Mouse (Mus musculus): ENCODE measurements at regions not wholly inside any gene's neighbourhood (a gene's known extent, or its start where the extent isn't known, plus 50 kb on each side); places are given as distances from the start of the nearest gene placed in this dataset.

DNA sequence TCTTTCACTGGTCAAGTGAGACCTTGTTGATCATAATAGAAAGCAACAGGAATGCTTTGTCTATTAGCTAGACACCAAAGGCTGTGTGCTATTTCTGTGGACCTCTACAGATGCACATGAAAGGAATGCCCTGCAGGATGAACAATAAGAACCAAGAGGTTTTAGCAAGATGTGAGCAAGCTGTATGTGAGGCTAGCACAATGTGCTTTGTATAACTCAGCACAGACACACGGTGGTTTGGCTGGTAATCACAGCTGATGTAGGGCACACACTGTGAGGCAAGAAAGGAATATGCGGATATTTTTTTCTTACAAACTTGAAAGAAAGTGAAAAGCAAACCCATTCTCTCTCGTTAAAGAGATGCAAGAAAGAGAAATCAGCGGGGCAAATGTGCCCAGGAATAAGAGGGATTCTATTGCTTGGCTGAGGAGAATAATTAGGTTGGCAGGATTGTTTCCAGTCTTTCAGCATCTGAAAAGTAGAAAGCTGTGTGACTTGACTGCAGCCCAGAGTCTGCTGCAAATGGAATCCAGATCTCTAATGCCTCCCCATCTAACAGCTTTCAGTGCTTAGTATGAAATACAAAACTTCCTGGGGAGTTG is 2476.1 kb upstream of the Gm6569 start:
- no peak for DNase-seq (ENCODE audit: low read depth, low spot score)

DNA sequence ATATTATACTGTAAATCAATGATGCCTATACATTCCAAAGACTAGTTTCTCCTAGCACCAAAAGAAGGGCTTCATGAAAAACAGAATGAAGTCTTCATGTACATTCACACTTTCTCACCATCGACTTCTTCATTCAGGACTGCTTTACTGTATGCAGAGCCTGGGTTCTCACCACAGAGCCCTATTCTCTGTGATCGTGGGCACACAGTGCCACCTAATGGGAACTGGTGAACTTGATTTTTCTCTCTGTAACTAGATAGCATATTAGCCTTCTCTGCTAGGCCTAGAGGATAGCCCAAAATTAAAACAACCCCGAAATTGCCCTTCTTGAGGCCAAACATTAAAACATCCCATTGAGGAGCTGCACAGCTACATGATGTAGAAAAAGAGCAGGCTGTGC is 2458.6 kb upstream of the Gm6569 start:
- no peak for DNase-seq (ENCODE audit: low read depth, low spot score)
